Comparison of ENCODE assay signal across 26 mouse cellular contexts in genomic region chr2:74264963-74265362, GRCm38 (mm10).
A peak's percentile ranks its signal among the peaks of the same experiment; 100 is the strongest.
DNase-seq lines count a peak whose midpoint lies in the region; ATAC-seq and TF ChIP-seq lines count a peak whose summit lies in the region.
"Had no signal": no experiment of that assay in that cellular context is flagged by ENCODE, and none has a peak within 500 bp of the region (broad histone marks: within the 10 kb centered on the region; RNA-seq: fewer than 3 reads in every experiment).

No protein-coding gene starts in this region.

- no peaks in the 10 kb centered on the region for H3K9me3 ChIP-seq in intestine, embryonic 16.5 days (ENCODE audit: control insufficient read depth, low read length)
- H3K9me3 ChIP-seq in limb, embryonic 11.5 days (ENCODE audit: control insufficient read depth, low read length), result no peaks in the 10 kb centered on the region
- H3K9me3 ChIP-seq in midbrain, postnatal 0 days (ENCODE audit: low read length), result no peaks in the 10 kb centered on the region
- H3K9me3 ChIP-seq: forebrain, embryonic 10.5 days; forebrain, embryonic 13.5 days; heart, embryonic 12.5 days; heart, embryonic 15.5 days; hindbrain, embryonic 10.5 days; hindbrain, embryonic 13.5 days had no signal

- no peaks in the 10 kb centered on the region for H3K27me3 ChIP-seq in intestine, embryonic 16.5 days (replicated peaks; ENCODE audit: control insufficient read depth, insufficient read depth, low read length)
- no peaks in the 10 kb centered on the region for H3K27me3 ChIP-seq in limb, embryonic 11.5 days (ENCODE audit: control insufficient read depth, insufficient read depth, low read length)
- H3K27me3 ChIP-seq in midbrain, postnatal 0 days (ENCODE audit: insufficient read depth, low read length), result no peaks in the 10 kb centered on the region
- H3K27me3 ChIP-seq: forebrain, embryonic 13.5 days; heart, embryonic 12.5 days; heart, embryonic 15.5 days; hindbrain, embryonic 13.5 days had no signal

- TF ChIP-seq CTCF in midbrain, postnatal 0 days (IDR thresholded peaks at IDR 0.05), result no peak

- peak; percentile 56 for DNase-seq in forelimb bud, embryonic 11.5 days (ENCODE audit: low read depth, low spot score)
- DNase-seq in limb, embryonic 11.5 days (ENCODE audit: low spot score), result peak; percentile 46
- DNase-seq in midbrain, postnatal 0 days (ENCODE audit: low spot score), result no peak
- DNase-seq in cerebellum, postnatal 10 days, result no peak
- no peak for DNase-seq in cerebellum, adult 8-10 months
- DNase-seq: adrenal gland, adult 8-10 months; adrenal gland, postnatal 25 days; cerebellum, adult 11-12 months; cerebellum, adult 9-10 months; cerebellum, postnatal 25 days; gastrocnemius, adult 2 months; gastrocnemius, postnatal 14 days; heart, adult 18-20 months; heart, postnatal 10 days; heart, postnatal 36 days had no signal

- 58% methylated on average over 6 of the region's 6 CpGs for WGBS in intestine, embryonic 16.5 days
- WGBS in limb, embryonic 11.5 days, result 16% methylated on average over 6 of the region's 6 CpGs
- WGBS in midbrain, postnatal 0 days, result 92% methylated on average over 6 of the region's 6 CpGs

- peak; percentile 77 for ATAC-seq in intestine, embryonic 16.5 days
- peak; percentile 39; the same call in 1 of the 2 replicates for ATAC-seq in limb, embryonic 11.5 days (ENCODE audit: insufficient number of reproducible peaks, low FRiP score, low TSS enrichment, low read depth)
- no peak for ATAC-seq in midbrain, postnatal 0 days (ENCODE audit: low FRiP score)
- ATAC-seq: activated CD4-positive, CD25-positive, alpha-beta regulatory T cell, adult 4 months; CD4-positive, CD25-positive, alpha-beta regulatory T cell, adult 4 months; forebrain, embryonic 13.5 days; forebrain, embryonic 16.5 days; hindbrain, embryonic 16.5 days had no signal

- no peak overlapping the region for H3K27ac ChIP-seq in intestine, embryonic 16.5 days (ENCODE audit: low read length)
- H3K27ac ChIP-seq in limb, embryonic 11.5 days (replicated peaks; ENCODE audit: low read depth, low read length), result no peak overlapping the region
- H3K27ac ChIP-seq in midbrain, postnatal 0 days (ENCODE audit: low read depth, low read length), result no peak overlapping the region
- H3K27ac ChIP-seq: forebrain, embryonic 10.5 days; forebrain, embryonic 13.5 days; gastrocnemius, adult 2 months; heart, embryonic 15.5 days; hindbrain, embryonic 10.5 days; hindbrain, embryonic 13.5 days had no signal

- no peaks in the 10 kb centered on the region for H3K4me1 ChIP-seq in intestine, embryonic 16.5 days (ENCODE audit: control insufficient read depth, insufficient read depth, low read length)
- H3K4me1 ChIP-seq in limb, embryonic 11.5 days (ENCODE audit: control insufficient read depth, insufficient read depth, low read length), result peaks cover 35% of the 10 kb centered on the region
- no peaks in the 10 kb centered on the region for H3K4me1 ChIP-seq in midbrain, postnatal 0 days (ENCODE audit: insufficient read depth, low read length)
- H3K4me1 ChIP-seq: forebrain, embryonic 10.5 days; forebrain, embryonic 13.5 days; heart, embryonic 12.5 days; heart, embryonic 15.5 days; hindbrain, embryonic 10.5 days; hindbrain, embryonic 13.5 days had no signal

- no peak overlapping the region for H3K9ac ChIP-seq in intestine, embryonic 16.5 days (ENCODE audit: low read depth, low read length)
- no peak overlapping the region for H3K9ac ChIP-seq in limb, embryonic 11.5 days (ENCODE audit: low read length)
- no peak overlapping the region for H3K9ac ChIP-seq in midbrain, postnatal 0 days (replicated peaks; ENCODE audit: low read length, poor library complexity, severe bottlenecking)
- H3K9ac ChIP-seq: forebrain, embryonic 13.5 days; heart, embryonic 12.5 days; heart, embryonic 15.5 days; hindbrain, embryonic 13.5 days had no signal

- no peak overlapping the region for H3K4me3 ChIP-seq in intestine, embryonic 16.5 days (ENCODE audit: low read length)
- H3K4me3 ChIP-seq in limb, embryonic 11.5 days (ENCODE audit: low read depth, low read length), result no peak overlapping the region
- no peak overlapping the region for H3K4me3 ChIP-seq in midbrain, postnatal 0 days (ENCODE audit: low read depth, low read length)
- H3K4me3 ChIP-seq: forebrain, embryonic 10.5 days; forebrain, embryonic 13.5 days; gastrocnemius, adult 2 months; heart, embryonic 12.5 days; heart, embryonic 15.5 days; hindbrain, embryonic 10.5 days; hindbrain, embryonic 13.5 days had no signal

- H3K36me3 ChIP-seq in intestine, embryonic 16.5 days (ENCODE audit: control insufficient read depth, insufficient read depth, low read length), result no peaks in the 10 kb centered on the region
- no peaks in the 10 kb centered on the region for H3K36me3 ChIP-seq in limb, embryonic 11.5 days (ENCODE audit: control insufficient read depth, insufficient read depth, low read length)
- no peaks in the 10 kb centered on the region for H3K36me3 ChIP-seq in midbrain, postnatal 0 days (ENCODE audit: insufficient read depth, low read length)
- H3K36me3 ChIP-seq: forebrain, embryonic 10.5 days; heart, embryonic 12.5 days; heart, embryonic 15.5 days; hindbrain, embryonic 10.5 days; hindbrain, embryonic 13.5 days had no signal

- no peak overlapping the region for H3K4me2 ChIP-seq in intestine, embryonic 16.5 days (ENCODE audit: low read depth, low read length)
- no peak overlapping the region for H3K4me2 ChIP-seq in limb, embryonic 11.5 days (ENCODE audit: low read depth, severe bottlenecking)
- H3K4me2 ChIP-seq in midbrain, postnatal 0 days (ENCODE audit: low read depth, low read length, poor library complexity, severe bottlenecking), result no peak overlapping the region
- H3K4me2 ChIP-seq: forebrain, embryonic 13.5 days; heart, embryonic 12.5 days; heart, embryonic 15.5 days; hindbrain, embryonic 13.5 days had no signal

Comparison
In these comparisons a context has a peak if more than half of its experiments do, and no peak if none do; other contexts are left out.
1. DNase-seq: peak in forelimb bud, embryonic 11.5 days (single experiment) and limb, embryonic 11.5 days (single experiment); none in midbrain, postnatal 0 days (single experiment), cerebellum, postnatal 10 days (0 of 2) and cerebellum, adult 8-10 months (single experiment).